Mouse (Mus musculus): ENCODE data around the gene Tmem14c. TPM values are rescaled to one million over a fixed set of nuclear protein-coding genes. Genes with fewer than 3 reads are reported as not detected.
"Not testable (repeated sequence)": the region's sequence is repeated elsewhere in the genome, so short reads cannot be mapped to it uniquely, and the experiment has no call there.

Gene Tmem14c
- 10 to 100 TPM; 66.9 to 86.2 TPM for total RNA-seq (2021)
- long read RNA-seq, experiment 1, transcript Tmem14c-201 (6 exons, 914 nt): major isoform, 36 of 40 reads
- long read RNA-seq, experiment 1, partial matches to known transcripts: 2 of 40 reads
- long read RNA-seq, experiment 1, other reads (novel, unspliced or antisense): 2 of 40 reads
- long read RNA-seq, experiment 2, transcript Tmem14c-201 (6 exons, 914 nt): major isoform, 49 of 58 reads
- long read RNA-seq, experiment 2, partial matches to known transcripts: 3 of 58 reads
- long read RNA-seq, experiment 2, other reads (novel, unspliced or antisense): 6 of 58 reads

DNA sequence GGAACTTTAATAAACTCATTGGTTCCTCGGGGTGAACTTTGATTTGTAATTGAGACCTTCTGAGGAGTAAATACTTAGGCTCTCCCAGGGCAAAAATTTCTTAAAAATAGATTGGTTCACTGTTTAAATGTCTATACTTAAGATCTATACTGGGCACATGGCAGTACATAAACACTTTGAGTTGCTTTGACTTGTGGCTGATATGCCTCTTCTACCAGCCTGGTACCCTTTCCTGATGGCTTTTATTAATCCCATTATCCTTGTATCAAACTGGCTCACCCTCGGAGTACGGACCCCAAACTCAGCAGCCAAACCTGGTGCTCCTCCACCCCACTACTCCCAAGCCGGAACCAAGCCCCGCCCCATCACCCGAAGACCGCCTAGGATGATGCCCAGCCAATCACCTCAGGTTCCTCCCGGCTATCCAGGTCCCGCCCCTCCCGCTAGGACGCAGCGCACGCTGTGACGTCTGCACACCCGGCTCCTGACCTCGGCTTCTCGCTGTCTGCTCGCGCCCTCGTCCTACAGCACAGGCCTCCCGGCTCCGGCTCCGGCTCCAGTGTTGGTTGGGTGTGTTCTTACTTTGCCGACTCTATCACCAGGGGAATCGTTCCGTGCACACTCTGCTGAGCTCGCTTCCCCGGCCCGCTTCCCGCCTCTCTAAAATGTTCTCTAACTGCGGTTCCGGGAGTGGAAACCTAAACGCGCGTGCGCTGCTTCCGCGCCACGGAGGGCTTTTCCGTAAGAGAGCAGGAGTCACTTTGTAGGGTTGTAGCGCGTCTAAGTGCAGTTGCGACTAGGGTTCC, at the start of gene Tmem14c:
Tmem14c (plus strand) TSS at position 464 of the 806 bp plus-strand sequence.
- intact Hi-C loops (cut with DNase I): loop anchor here (10.0 kb wide), 1 partner anchor 229 kb away; the partner anchor contains the start of gene Smim13
- TF ChIP-seq CTCF (IDR thresholded peaks at IDR 0.05): no peak
- DNase-seq: peak; percentile 98

DNA sequence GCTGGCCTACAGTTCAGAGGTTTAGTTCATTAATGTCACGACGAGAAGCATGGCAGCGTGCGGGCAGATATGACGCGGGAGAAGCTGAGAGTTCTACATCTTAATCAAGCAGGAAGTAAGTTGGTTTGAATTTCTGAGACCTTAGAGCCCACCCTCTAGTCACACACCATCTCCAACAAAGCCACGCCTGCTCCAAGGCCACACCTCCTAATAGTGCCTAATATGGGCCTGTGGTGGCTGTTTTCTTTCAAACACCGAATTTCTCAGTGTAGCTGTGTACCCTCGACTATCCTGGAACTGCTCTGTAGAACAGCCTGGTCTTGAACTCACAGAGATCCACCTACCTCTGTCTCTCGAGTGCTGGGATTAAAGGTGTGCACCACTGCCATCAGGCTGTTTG, 48.5 kb upstream of the Tmem14c start:
- no peak for DNase-seq
- Histone ChIP-seq H3K27ac (no peak overlapping the region), H3K4me3 (no peak overlapping the region)
- TF ChIP-seq CTCF (IDR thresholded peaks at IDR 0.05): no peak
- intact Hi-C loops (cut with DNase I): no loop called here

More for the DNA sequence above, at the start of gene Tmem14c:
- peak within 1 kb of the TSS; percentile 97 for H3K27ac ChIP-seq
- peak within 1 kb of the TSS; percentile 92 for H3K4me3 ChIP-seq

DNA sequence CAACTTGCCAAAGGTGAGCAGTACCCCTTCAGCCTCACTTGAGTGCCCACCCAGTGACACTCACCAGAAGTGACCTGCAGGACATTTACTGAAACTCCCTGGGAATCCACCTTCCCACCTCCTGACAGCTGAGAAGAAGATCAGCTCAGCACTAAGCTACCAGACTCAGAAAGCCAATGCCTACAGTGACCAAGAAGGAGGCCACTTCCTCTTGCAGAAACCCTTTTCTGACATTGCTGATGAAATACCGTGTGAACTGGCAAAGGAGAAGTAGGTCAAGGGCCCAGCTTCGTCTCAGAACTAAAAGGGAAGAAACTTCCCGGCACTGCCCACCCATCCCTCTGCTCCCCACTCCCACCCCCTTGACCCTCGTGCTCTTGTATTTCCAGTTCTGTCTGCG, 47.5 kb upstream of the Tmem14c start:
- Histone ChIP-seq H3K27ac (no peak overlapping the region), H3K4me3 (no peak overlapping the region)
- DNase-seq: no peak
- intact Hi-C loops (cut with DNase I): no loop called here
- TF ChIP-seq CTCF (IDR thresholded peaks at IDR 0.05): no peak

DNA sequence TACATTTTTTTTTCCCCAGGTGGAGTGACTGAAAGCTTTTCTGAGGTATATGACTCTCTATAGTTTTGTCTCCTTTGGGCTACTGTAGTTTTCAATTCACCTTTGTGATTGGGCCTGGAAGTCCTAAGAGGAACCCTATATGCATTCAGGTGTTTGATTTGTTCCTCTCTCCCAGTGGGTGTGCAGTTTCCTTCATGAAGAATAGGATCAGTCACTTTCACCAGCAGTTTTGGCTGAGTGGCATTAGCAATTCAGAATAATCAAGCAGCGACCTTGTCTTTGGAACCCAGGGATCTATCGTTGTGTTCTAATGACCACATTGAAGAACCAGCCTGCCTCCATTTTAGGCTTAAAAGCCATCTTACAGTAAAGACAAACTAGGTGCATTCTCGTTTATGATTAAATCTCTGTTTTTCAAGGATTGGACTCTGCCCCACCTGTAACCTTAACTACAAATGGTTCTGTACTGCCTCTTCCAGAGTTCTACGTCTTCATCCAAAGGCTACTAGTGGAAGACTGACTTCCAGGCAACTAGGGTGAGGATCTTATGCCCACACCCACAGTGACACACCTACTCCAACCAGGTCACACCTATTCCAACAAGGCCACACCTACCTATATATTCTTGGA, 46.2 kb upstream of the Tmem14c start:
- no peak overlapping the region for H3K4me3 ChIP-seq
- no peak for DNase-seq
- intact Hi-C loops (cut with DNase I): no loop called here
- TF ChIP-seq CTCF (IDR thresholded peaks at IDR 0.05): no peak
- no peak overlapping the region for H3K27ac ChIP-seq

DNA sequence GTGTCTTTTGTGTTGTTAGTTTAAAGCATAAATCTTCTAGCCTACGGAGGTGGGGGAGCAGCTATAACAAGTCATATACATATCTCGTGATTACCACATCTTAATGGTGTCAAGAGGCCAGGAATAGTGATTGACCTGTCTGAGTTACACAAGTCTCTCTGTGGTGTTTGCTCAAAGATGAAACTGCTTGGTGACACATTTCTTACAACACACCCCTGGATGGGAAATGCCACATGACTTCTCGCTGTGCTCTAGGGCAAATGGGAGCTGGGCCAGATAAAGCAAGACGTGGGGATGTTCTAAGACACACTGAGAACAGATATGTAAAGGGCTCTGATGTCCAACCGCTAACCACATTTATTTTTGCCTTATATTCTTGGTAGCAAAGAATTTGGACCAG, 44.8 kb upstream of the Tmem14c start:
- no peak overlapping the region for H3K4me3 ChIP-seq
- no peak overlapping the region for H3K27ac ChIP-seq
- no peak for TF ChIP-seq CTCF (IDR thresholded peaks at IDR 0.05)
- intact Hi-C loops (cut with DNase I): no loop called here
- DNase-seq: no peak

DNA sequence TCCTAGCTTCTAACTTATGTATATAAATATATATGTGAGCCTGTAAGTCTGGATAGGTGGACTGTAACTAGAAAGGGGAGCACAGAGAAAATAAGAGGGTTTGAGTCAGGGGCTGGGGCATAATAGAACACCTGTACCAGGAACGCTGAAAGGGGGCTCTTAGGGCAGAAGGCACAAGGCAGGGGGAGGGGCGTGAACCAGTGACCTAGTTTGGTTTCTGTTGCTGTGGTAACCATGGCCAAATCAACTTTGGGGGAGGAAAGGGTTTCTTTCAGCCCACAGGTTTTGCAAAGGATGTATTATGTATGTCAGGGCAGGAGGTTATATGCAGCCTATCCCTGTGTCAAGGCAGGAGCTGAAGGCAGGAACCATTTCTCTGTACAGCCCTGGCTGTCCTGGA, 44.3 kb upstream of the Tmem14c start:
- DNase-seq: no peak
- intact Hi-C loops (cut with DNase I): no loop called here
- Histone ChIP-seq H3K4me3 (no peak overlapping the region), H3K27ac (no peak overlapping the region)
- TF ChIP-seq CTCF (IDR thresholded peaks at IDR 0.05): no peak

DNA sequence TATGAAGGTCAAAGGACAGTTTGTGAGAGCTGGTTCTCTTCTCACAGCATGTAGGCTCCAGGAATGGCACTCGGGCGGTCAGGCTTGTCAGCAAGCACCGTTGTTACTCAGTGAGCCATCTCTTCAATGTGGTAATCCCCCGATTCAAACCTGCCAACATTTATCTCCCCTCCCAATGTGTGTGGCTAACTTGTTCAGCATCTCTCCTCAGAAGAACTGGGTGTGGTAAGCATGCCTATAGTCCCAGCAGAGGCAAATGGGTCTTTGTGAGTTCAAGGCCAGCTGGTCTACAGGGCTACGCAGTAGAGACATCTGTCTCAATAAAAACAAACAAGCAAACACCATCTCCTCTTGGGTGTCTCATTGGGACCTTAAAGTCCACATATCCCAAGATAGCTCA, 43.1 kb upstream of the Tmem14c start:
- no peak for TF ChIP-seq CTCF (IDR thresholded peaks at IDR 0.05)
- H3K27ac ChIP-seq: no peak overlapping the region
- intact Hi-C loops (cut with DNase I): no loop called here
- no peak overlapping the region for H3K4me3 ChIP-seq
- DNase-seq: no peak

DNA sequence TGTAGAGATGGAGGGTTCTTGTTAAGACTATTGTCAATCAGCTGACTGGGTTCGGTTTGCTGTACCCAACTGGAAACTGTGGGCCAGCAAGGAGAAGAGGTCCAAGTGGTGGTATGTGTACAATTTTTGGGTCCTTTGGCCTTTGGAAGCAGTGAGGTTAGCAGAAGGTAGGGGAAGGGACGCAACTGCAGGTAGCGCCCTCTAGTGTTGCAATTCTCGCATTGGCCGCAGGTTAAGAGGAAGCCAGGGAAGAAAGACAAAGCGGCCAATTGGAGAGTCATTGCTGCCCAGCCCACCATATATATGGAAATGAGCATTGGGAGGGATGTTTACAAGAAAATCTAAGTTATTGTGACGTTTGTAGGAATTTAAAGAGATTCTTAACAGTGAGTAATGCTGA, 38.5 kb upstream of the Tmem14c start:
- peak; percentile 89 for TF ChIP-seq CTCF (IDR thresholded peaks at IDR 0.05)
- Histone ChIP-seq H3K4me3 (no peak overlapping the region), H3K27ac (no peak overlapping the region)
- intact Hi-C loops (cut with DNase I): loop anchor here (1.0 to 2.0 kb wide), 2 partner anchors 61 to 134 kb away; no protein-coding TSS in a partner anchor
- peak; percentile 69 for DNase-seq

DNA sequence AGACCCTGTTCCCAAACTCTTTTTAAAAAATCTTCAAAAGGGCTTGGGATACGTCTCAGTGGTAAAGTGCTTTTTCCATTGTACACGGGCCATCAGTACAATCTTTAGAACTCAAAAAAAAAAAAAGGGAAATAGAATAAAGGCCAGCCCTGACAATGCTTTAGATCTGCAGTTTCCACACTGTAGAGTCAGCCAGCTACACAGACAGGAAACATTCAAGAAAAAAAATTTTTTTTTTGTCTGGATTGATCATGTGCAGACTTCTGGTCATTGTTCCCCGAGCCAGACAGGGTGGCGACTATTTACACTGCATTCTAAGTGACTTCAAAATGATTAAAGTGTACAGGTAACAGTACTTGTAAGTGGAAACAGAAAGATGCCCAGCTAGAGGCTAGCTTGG, 37.4 kb upstream of the Tmem14c start:
- TF ChIP-seq CTCF (IDR thresholded peaks at IDR 0.05): no peak
- H3K27ac ChIP-seq: peak overlapping the region; percentile 78
- no peak for DNase-seq
- intact Hi-C loops (cut with DNase I): no loop called here
- no peak overlapping the region; the same call in 1 of the 2 replicates for H3K4me3 ChIP-seq

DNA sequence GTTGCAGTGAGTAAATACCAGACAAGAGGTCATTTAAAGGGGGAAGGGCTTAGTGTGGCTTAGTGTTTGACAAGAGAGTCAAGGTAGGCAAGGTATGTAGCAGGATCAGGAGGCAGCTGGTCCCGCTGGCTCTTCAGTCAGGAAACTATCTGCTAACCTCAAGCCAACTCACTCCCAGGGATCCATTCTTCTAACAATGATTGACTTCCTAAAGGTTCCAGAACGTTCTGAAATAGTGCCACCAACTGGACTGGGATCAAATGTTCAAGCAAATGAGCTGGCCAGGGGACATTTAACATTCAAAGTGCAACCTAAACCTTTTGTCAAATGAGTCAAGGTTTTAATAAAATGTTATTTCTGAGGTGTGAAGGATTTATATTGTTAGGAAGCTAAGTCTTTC, 36.8 kb upstream of the Tmem14c start:
- H3K27ac ChIP-seq: peak overlapping the region; percentile 78
- DNase-seq: no peak
- TF ChIP-seq CTCF (IDR thresholded peaks at IDR 0.05): peak; percentile 36; the same call in 1 of the 2 replicates
- no peak overlapping the region; the same call in 1 of the 2 replicates for H3K4me3 ChIP-seq
- intact Hi-C loops (cut with DNase I): no loop called here

DNA sequence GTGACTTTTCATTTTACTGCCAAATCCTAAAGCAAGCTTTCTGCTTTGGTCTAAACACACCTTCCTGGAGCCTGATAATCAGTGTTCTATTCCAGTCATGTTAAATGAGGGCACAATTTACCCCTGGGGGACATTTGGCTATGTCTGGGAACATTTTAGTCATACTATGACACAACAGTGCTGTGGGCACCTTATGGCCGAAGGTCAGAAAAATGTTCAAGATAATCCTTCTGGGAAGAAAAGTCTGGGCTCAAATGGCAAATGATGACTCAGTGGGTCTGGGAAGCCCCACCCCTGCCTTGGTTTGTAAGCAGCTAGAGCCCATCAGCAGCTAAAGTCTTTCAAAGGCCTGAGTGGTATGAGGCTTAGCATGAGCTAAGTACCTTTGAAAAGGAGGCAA, 33.3 kb upstream of the Tmem14c start:
- no peak overlapping the region for H3K27ac ChIP-seq
- H3K4me3 ChIP-seq: no peak overlapping the region
- intact Hi-C loops (cut with DNase I): no loop called here
- TF ChIP-seq CTCF (IDR thresholded peaks at IDR 0.05): no peak
- no peak for DNase-seq

DNA sequence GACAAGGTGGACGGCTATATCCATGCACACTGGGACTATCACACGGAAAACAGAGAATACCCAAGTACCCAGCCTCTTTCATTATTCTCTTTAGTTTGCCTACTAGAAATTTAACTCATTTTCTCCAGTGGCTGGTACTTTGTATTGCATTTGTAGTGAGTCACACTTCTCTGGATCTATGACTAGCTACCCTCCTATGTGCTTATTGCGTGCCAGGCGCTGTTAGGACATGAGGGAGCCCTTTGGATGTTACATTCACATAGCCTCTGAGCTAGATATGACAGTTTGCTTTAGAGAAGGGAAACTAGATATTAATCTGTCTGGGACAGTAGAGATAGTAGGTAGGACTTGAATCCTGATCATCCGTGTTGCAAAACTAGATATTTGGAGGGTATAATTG, 30.0 kb upstream of the Tmem14c start:
- no peak overlapping the region for H3K4me3 ChIP-seq
- no peak overlapping the region for H3K27ac ChIP-seq
- no peak for TF ChIP-seq CTCF (IDR thresholded peaks at IDR 0.05)
- no peak for DNase-seq
- intact Hi-C loops (cut with DNase I): no loop called here

DNA sequence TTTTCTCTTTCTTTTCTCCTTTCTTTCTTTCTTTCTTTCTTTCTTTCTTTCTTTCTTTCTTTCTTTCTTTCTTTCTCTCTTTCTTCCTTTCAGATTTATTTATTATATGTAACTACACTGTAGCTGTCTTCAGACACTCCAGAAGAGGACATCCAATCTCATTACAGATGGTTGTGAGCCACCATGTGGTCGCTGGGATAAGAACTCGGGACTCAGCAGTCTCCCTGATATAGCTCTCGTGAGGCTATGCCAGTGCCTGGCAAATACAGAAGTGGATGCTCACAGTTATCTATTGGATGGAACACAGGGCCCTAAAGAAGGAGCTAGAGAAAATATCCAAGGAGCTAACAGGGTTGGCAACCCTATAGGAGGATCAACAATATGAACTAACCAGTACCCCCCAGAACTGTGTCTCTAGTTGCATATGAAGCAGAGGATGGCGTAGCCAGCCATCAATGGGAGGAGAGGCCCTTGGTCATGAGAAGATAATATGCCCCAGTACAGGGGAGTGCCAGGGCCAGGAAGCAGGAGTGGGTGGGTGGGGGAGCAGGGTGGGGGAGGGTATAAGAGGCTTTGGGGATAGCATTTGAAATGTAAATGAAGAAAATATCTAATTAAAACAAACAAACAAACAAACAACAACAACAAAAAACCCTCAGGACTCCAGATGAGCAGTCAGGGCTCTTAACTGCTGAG, 28.3 kb upstream of the Tmem14c start:
- DNase-seq; intact Hi-C loops (cut with DNase I): not testable (repeated sequence)

More for the DNA sequence above, 28.3 kb upstream of the Tmem14c start:
- H3K27ac ChIP-seq, H3K4me3 ChIP-seq: not testable (repeated sequence)
